Mouse (Mus musculus) testis, adult 2 months (tissue): ENCODE measurements around the gene Asb18. TPM values are rescaled to one million over a fixed set of nuclear protein-coding genes. Genes with fewer than 3 reads are reported as not detected.

ENCODE experiments used
- H3K27ac ChIP-seq: fragments of 200-500 bp; 2 replicates; pipeline ENCODE4 v1.5.1; 2012; ENCODE audit warnings: low read depth, low read length; ENCODE audit not compliant: control insufficient read depth, insufficient read depth
- H3K27me3 ChIP-seq: fragments of 200-500 bp; 2 replicates; pipeline ENCODE4 v1.6.1; 2012; ENCODE audit warnings: mild to moderate bottlenecking, low read length, moderate library complexity; ENCODE audit not compliant: control insufficient read depth, insufficient read depth
- H3K36me3 ChIP-seq: fragments of 200-500 bp; 2 replicates; pipeline ENCODE4 v1.6.1; 2012; ENCODE audit warnings: mild to moderate bottlenecking, low read length; ENCODE audit not compliant: control insufficient read depth, insufficient read depth
- H3K4me1 ChIP-seq: fragments of 200-500 bp; 2 replicates; pipeline ENCODE4 v1.6.1; 2012; ENCODE audit warnings: low read length; ENCODE audit not compliant: control insufficient read depth, insufficient read depth
- H3K4me3 ChIP-seq: fragments of 200-500 bp; 2 replicates; pipeline ENCODE4 v1.5.1; 2012; ENCODE audit warnings: low read depth, mild to moderate bottlenecking, low read length, moderate library complexity, mixed read lengths; ENCODE audit not compliant: control insufficient read depth
- CTCF ChIP-seq: fragments of 200-500 bp; IDR thresholded peaks from 2 replicates; pipeline ENCODE4 v1.5.1; 2012; ENCODE audit warnings: low read depth, mild to moderate bottlenecking, inconsistent platforms, low read length, moderate library complexity; ENCODE audit not compliant: control insufficient read depth, insufficient read depth, insufficient replicate concordance
- POLR2A ChIP-seq: fragments of 200-500 bp; IDR thresholded peaks from 2 replicates; pipeline ENCODE4 v1.6.1; 2012; ENCODE audit warnings: low read depth, mild to moderate bottlenecking, inconsistent platforms, low read length, moderate library complexity; ENCODE audit not compliant: control insufficient read depth
- polyA plus RNA-seq: library from polyadenylated mRNA; depleted of rRNA; stranded (reverse); fragments of >200 nt; gene quantifications from 2 replicates; pipeline ENCODE4 v1.2.3, GENCODE M21; 2012

Gene Asb18
- polyA plus RNA-seq, 1 experiment = 0.22 TPM

- Histone ChIP-seq H3K36me3 (no peaks in the 10 kb centered on the region), H3K4me1 (peaks cover 9% of the 10 kb centered on the region), H3K27ac (no peak overlapping the region), H3K4me3 (no peak overlapping the region), H3K27me3 (no peaks in the 10 kb centered on the region)
- TF ChIP-seq CTCF (no peak), POLR2A (no peak)
These were observed 39.9 kb downstream of the Asb18 start for GRCm38 (mm10) chr1:89974541-89974940.

GRCm38 (mm10) chr1:89971848-89972247 lies 42.6 kb downstream of the Asb18 start:
- Histone ChIP-seq H3K4me3 (no peak overlapping the region), H3K27ac (no peak overlapping the region), H3K27me3 (no peaks in the 10 kb centered on the region), H3K36me3 (no peaks in the 10 kb centered on the region), H3K4me1 (peaks cover 27% of the 10 kb centered on the region)
- no peak for TF ChIP-seq POLR2A

- no peak overlapping the region for H3K27ac ChIP-seq
- H3K4me1 ChIP-seq = peaks cover 26% of the 10 kb centered on the region
- TF ChIP-seq POLR2A = no peak
- no peak for TF ChIP-seq CTCF
- H3K27me3 ChIP-seq = no peaks in the 10 kb centered on the region
- H3K36me3 ChIP-seq = no peaks in the 10 kb centered on the region
- no peak overlapping the region for H3K4me3 ChIP-seq
These were observed 44.8 kb downstream of the Asb18 start for GRCm38 (mm10) chr1:89969714-89970110.

- H3K4me3 ChIP-seq = no peak overlapping the region
- no peaks in the 10 kb centered on the region for H3K27me3 ChIP-seq
- TF ChIP-seq CTCF (no peak), POLR2A (no peak)
- no peak overlapping the region for H3K27ac ChIP-seq
- peaks cover 20% of the 10 kb centered on the region for H3K4me1 ChIP-seq
- no peaks in the 10 kb centered on the region for H3K36me3 ChIP-seq
These were observed 45.3 kb downstream of the Asb18 start for GRCm38 (mm10) chr1:89969072-89969713.

- H3K27me3 ChIP-seq = no peaks in the 10 kb centered on the region
- no peak overlapping the region for H3K27ac ChIP-seq
- H3K36me3 ChIP-seq = no peaks in the 10 kb centered on the region
- H3K4me1 ChIP-seq = peaks cover 18% of the 10 kb centered on the region
- TF ChIP-seq POLR2A (no peak), CTCF (no peak)
- H3K4me3 ChIP-seq = peak overlapping the region; percentile 66
These were observed 46.2 kb downstream of the Asb18 start for GRCm38 (mm10) chr1:89968111-89968851.

- Histone ChIP-seq H3K27me3 (no peaks in the 10 kb centered on the region), H3K4me3 (no peak overlapping the region)
These were observed 46.9 kb downstream of the Asb18 start for GRCm38 (mm10) chr1:89967585-89967984.

GRCm38 (mm10) chr1:89964426-89964825 lies 50.0 kb downstream of the Asb18 start:
- Histone ChIP-seq H3K27ac (no peak overlapping the region), H3K27me3 (no peaks in the 10 kb centered on the region), H3K36me3 (no peaks in the 10 kb centered on the region), H3K4me3 (no peak overlapping the region), H3K4me1 (peaks cover 17% of the 10 kb centered on the region)
- TF ChIP-seq CTCF = no peak

More at GRCm38 (mm10) chr1:89967585-89967984, 46.9 kb downstream of the Asb18 start:
- H3K27ac ChIP-seq = no peak overlapping the region
- TF ChIP-seq CTCF = no peak
- TF ChIP-seq POLR2A = no peak
- peaks cover 18% of the 10 kb centered on the region for H3K4me1 ChIP-seq
- H3K36me3 ChIP-seq = no peaks in the 10 kb centered on the region
